Mouse (Mus musculus): ENCODE measurements around the gene Itga8.

DNA sequence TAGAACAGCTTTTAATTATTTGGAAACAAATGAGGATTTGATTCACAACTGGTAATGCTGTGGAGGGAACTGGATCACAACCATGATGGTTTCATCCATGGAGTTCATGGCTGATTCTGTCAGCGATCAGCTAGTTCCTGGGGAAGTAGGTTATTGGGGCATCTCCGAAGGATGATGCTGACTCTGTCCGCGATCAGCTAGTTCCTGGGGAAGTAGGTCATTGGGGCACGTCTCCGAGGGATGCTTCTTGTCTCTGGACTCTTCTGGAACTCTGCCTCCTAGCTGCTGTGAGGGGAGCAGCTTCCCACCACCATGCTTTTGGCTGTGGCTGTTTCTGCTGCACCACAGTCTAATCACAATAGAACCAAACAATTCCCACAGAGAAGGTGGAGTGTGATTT lies 12.3 kb upstream of the Itga8 start:
- TF ChIP-seq CTCF (conservative IDR thresholded peaks at IDR 0.05 in 1 of 2, IDR thresholded peaks at IDR 0.05 in 1 of 2; ENCODE audit: low read depth in 2 of 2, low read length in 2 of 2) (no peak), E2F4 (IDR thresholded peaks at IDR 0.05; ENCODE audit: insufficient replicate concordance, low read depth, low read length) (no peak), POLR2A (IDR thresholded peaks at IDR 0.05; ENCODE audit: low read depth, low read length) (no peak), MAX (IDR thresholded peaks at IDR 0.05; ENCODE audit: low read length) (no peak), GABPA (IDR thresholded peaks at IDR 0.05; ENCODE audit: insufficient replicate concordance, low read depth, low read length) (no peak), ZKSCAN1 (IDR thresholded peaks at IDR 0.05; ENCODE audit: borderline replicate concordance, low read depth, low read length) (no peak), NRF1 (IDR thresholded peaks at IDR 0.05; ENCODE audit: low read depth, low read length) (no peak), MYC (IDR thresholded peaks at IDR 0.05; ENCODE audit: low read depth, low read length) (no peak), TBP (conservative IDR thresholded peaks at IDR 0.05; ENCODE audit: low read depth, low read length) (no peak), MEF2A (IDR thresholded peaks at IDR 0.05; ENCODE audit: borderline replicate concordance, low read depth, low read length) (no peak), SMC3 (IDR thresholded peaks at IDR 0.05; ENCODE audit: low read depth, low read length) (no peak), ETS1 (conservative IDR thresholded peaks at IDR 0.05; ENCODE audit: low read depth, low read length) (no peak), TCF12 (IDR thresholded peaks at IDR 0.05; ENCODE audit: low read depth, low read length) (no peak), HCFC1 (IDR thresholded peaks at IDR 0.05; ENCODE audit: low read depth, low read length) (no peak)

Data from CH12.LX (cell line).